Mouse (Mus musculus): ENCODE measurements around the gene Olfr1369-ps1.
"Not testable (repeated sequence)": the region's sequence is repeated elsewhere in the genome, so short reads cannot be mapped to it uniquely, and the experiment has no call there.

Olfr1369-ps1 gene

GRCm38 (mm10) chr13:21111183-21111582 is at the start of gene Olfr1369-ps1:
Gene Olfr1369-ps1, plus strand, starts transcription at chr13:21111483.
- not testable (repeated sequence) for DNase-seq (ENCODE audit: low spot score in 2 of 2)

GRCm38 (mm10) chr13:21066021-21066420 is 45.3 kb upstream of the Olfr1369-ps1 start:
- no peak for DNase-seq (ENCODE audit: low spot score in 2 of 2)

GRCm38 (mm10) chr13:21074847-21075246 is 36.4 kb upstream of the Olfr1369-ps1 start, which contains the start of gene Olfr1370:
Gene Olfr1370, minus strand, starts transcription at chr13:21074947.
- DNase-seq (ENCODE audit: low spot score in 2 of 2): no peak

- no peak for DNase-seq (ENCODE audit: low spot score in 2 of 2)
Observed at GRCm38 (mm10) chr13:21082686-21083085, 28.6 kb upstream of the Olfr1369-ps1 start.

GRCm38 (mm10) chr13:21109759-21110158 is 1.5 kb upstream of the Olfr1369-ps1 start:
- no peak for DNase-seq (ENCODE audit: low spot score in 2 of 2)

- no peak for DNase-seq (ENCODE audit: low spot score in 2 of 2)
Observed at GRCm38 (mm10) chr13:21110441-21110840, 842 bp upstream of the Olfr1369-ps1 start.

GRCm38 (mm10) chr13:21114121-21114520 is 2.8 kb downstream of the Olfr1369-ps1 start:
- no peak for DNase-seq (ENCODE audit: low spot score in 2 of 2)

- not testable (repeated sequence) for DNase-seq (ENCODE audit: low spot score in 2 of 2)
Observed at GRCm38 (mm10) chr13:21129339-21129738, 18.1 kb downstream of the Olfr1369-ps1 start, which contains the start of gene Olfr263. Gene Olfr263, plus strand, starts transcription at chr13:21129639.

- no peak for DNase-seq (ENCODE audit: low spot score in 2 of 2)
Observed at GRCm38 (mm10) chr13:21142421-21142820, 31.1 kb downstream of the Olfr1369-ps1 start.

GRCm38 (mm10) chr13:21145767-21146166 is 34.5 kb downstream of the Olfr1369-ps1 start, which contains the start of gene Olfr1368:
Gene Olfr1368, minus strand, starts transcription at chr13:21145867.
- no peak for DNase-seq (ENCODE audit: low spot score in 2 of 2)

GRCm38 (mm10) chr13:21155888-21156287 is 44.6 kb downstream of the Olfr1369-ps1 start:
- DNase-seq (ENCODE audit: low spot score in 2 of 2): no peak

GRCm38 (mm10) chr13:21158071-21158470 is 46.8 kb downstream of the Olfr1369-ps1 start:
- DNase-seq (ENCODE audit: low spot score in 2 of 2): no peak

GRCm38 (mm10) chr13:21158785-21159474 is 47.6 kb downstream of the Olfr1369-ps1 start:
- DNase-seq (ENCODE audit: low spot score in 2 of 2): peak; percentile 68 to 84

- DNase-seq (ENCODE audit: low spot score in 2 of 2): no peak
Observed at GRCm38 (mm10) chr13:21159475-21159819, 48.2 kb downstream of the Olfr1369-ps1 start.

- DNase-seq (ENCODE audit: low spot score in 2 of 2): no peak
Observed at GRCm38 (mm10) chr13:21160041-21160511, 48.8 kb downstream of the Olfr1369-ps1 start.

GRCm38 (mm10) chr13:21160657-21161590 is 49.6 kb downstream of the Olfr1369-ps1 start:
- peak; percentile 82 to 94 for DNase-seq (ENCODE audit: low spot score in 2 of 2)

GRCm38 (mm10) chr13:21161591-21161990 is 50.3 kb downstream of the Olfr1369-ps1 start:
- DNase-seq (ENCODE audit: low spot score in 2 of 2): no peak

GRCm38 (mm10) chr13:21162591-21162990 is 51.3 kb downstream of the Olfr1369-ps1 start:
- no peak for DNase-seq (ENCODE audit: low spot score in 2 of 2)

- peak; percentile 53 to 82 for DNase-seq (ENCODE audit: low spot score in 2 of 2)
Observed at GRCm38 (mm10) chr13:21166936-21167909, 55.9 kb downstream of the Olfr1369-ps1 start.

GRCm38 (mm10) chr13:21167910-21168300 is 56.6 kb downstream of the Olfr1369-ps1 start:
- no peak for DNase-seq (ENCODE audit: low spot score in 2 of 2)

GRCm38 (mm10) chr13:21168371-21169011 is 57.2 kb downstream of the Olfr1369-ps1 start:
- no peak for DNase-seq (ENCODE audit: low spot score in 2 of 2)

Measured in frontal cortex, postnatal 14 days (tissue).